Comparison of ENCODE assay signal across 28 mouse cellular contexts in genomic region chr4:138467451-138467850, GRCm38 (mm10). TPM values are rescaled to one million over a fixed set of nuclear protein-coding genes. Genes with fewer than 3 reads are reported as not detected.
DNase-seq lines count a peak whose midpoint lies in the region; ATAC-seq and TF ChIP-seq lines count a peak whose summit lies in the region.
"Had no signal": no experiment of that assay in that cellular context is flagged by ENCODE, and none has a peak within 500 bp of the region (broad histone marks: within the 10 kb centered on the region; RNA-seq: fewer than 3 reads in every experiment).

No protein-coding gene starts in this region.

- WGBS in lung, postnatal 0 days: 63% methylated on average over 5 of the region's 5 CpGs
- 87% methylated on average over 5 of the region's 5 CpGs for WGBS in limb, embryonic 10.5 days

- H3K4me1 ChIP-seq in lung, postnatal 0 days (ENCODE audit: insufficient read depth, low read depth, low read length): peaks cover 23% of the 10 kb centered on the region; the same call in 1 of the 2 replicates
- peaks cover 8% of the 10 kb centered on the region for H3K4me1 ChIP-seq in brown adipose tissue, adult 24 weeks (ENCODE audit: control insufficient read depth, insufficient read depth, insufficient read length, low read length)
- H3K4me1 ChIP-seq in limb, embryonic 10.5 days: peaks cover 48% of the 10 kb centered on the region

- no peak overlapping the region for H3K4me2 ChIP-seq in lung, postnatal 0 days (replicated peaks; ENCODE audit: low read depth, low read length)
- H3K4me2 ChIP-seq: embryonic facial prominence, embryonic 15.5 days; forebrain, embryonic 13.5 days; heart, embryonic 15.5 days; hindbrain, embryonic 12.5 days; midbrain, embryonic 12.5 days; neural tube, embryonic 15.5 days had no signal

- DNase-seq in kidney, postnatal 10 days: peak; percentile 52
- no peak for DNase-seq in kidney, adult 11 months
- peak; percentile 17 for DNase-seq in lung, postnatal 0 days (ENCODE audit: low spot score)
- DNase-seq in lung, postnatal 25 days (ENCODE audit: low spot score): no peak
- DNase-seq in Muller cell, postnatal 12 days (ENCODE audit: inconsistent ontology term): peak; percentile 67
- DNase-seq in limb, embryonic 10.5 days (ENCODE audit: low spot score): no peak
- DNase-seq in MN1 (ENCODE audit: low spot score): no peak
- DNase-seq: adrenal gland, adult 8-10 months; B cell, adult 2 months; cerebellum, adult 8-10 months; cerebellum, postnatal 25 days; heart, postnatal 36 days; kidney, adult 8-10 months; kidney, postnatal 4 days; liver; right cerebral cortex, postnatal 14 days; thymus, postnatal 14 days had no signal

- no peak overlapping the region for H3K4me3 ChIP-seq in lung, postnatal 0 days (ENCODE audit: low read depth, low read length)
- no peak overlapping the region for H3K4me3 ChIP-seq in brown adipose tissue, adult 24 weeks (ENCODE audit: insufficient read depth, low read depth, low read length)
- H3K4me3 ChIP-seq in limb, embryonic 10.5 days: no peak overlapping the region
- H3K4me3 ChIP-seq: embryonic facial prominence, embryonic 10.5 days; embryonic facial prominence, embryonic 15.5 days; forebrain, embryonic 13.5 days; heart, embryonic 10.5 days; heart, embryonic 15.5 days; hindbrain, embryonic 12.5 days; midbrain, embryonic 12.5 days; neural tube, embryonic 15.5 days had no signal

- no peaks in the 10 kb centered on the region for H3K36me3 ChIP-seq in lung, postnatal 0 days (ENCODE audit: insufficient read depth, low read length)
- H3K36me3 ChIP-seq in limb, embryonic 10.5 days: no peaks in the 10 kb centered on the region
- H3K36me3 ChIP-seq: embryonic facial prominence, embryonic 10.5 days; embryonic facial prominence, embryonic 15.5 days; heart, embryonic 10.5 days; heart, embryonic 15.5 days; hindbrain, embryonic 12.5 days; midbrain, embryonic 12.5 days; neural tube, embryonic 15.5 days had no signal

- no peak overlapping the region for H3K9ac ChIP-seq in lung, postnatal 0 days (replicated peaks; ENCODE audit: low read depth)
- H3K9ac ChIP-seq: embryonic facial prominence, embryonic 15.5 days; forebrain, embryonic 13.5 days; heart, embryonic 15.5 days; hindbrain, embryonic 12.5 days; liver, embryonic 14.5 days; midbrain, embryonic 12.5 days; neural tube, embryonic 15.5 days had no signal

- no peak overlapping the region for H3K27ac ChIP-seq in lung, postnatal 0 days (ENCODE audit: low read length)
- peak overlapping the region; percentile 72 for H3K27ac ChIP-seq in brown adipose tissue, adult 24 weeks (replicated peaks; ENCODE audit: low read depth, low read length)
- no peak overlapping the region for H3K27ac ChIP-seq in limb, embryonic 10.5 days
- H3K27ac ChIP-seq: embryonic facial prominence, embryonic 10.5 days; embryonic facial prominence, embryonic 15.5 days; forebrain, embryonic 13.5 days; heart, embryonic 10.5 days; heart, embryonic 15.5 days; hindbrain, embryonic 12.5 days; hindbrain, postnatal 0 days; liver, embryonic 14.5 days; midbrain, embryonic 12.5 days; neural tube, embryonic 15.5 days had no signal

- H3K27me3 ChIP-seq in lung, postnatal 0 days (replicated peaks; ENCODE audit: insufficient read depth, low read length): no peaks in the 10 kb centered on the region
- H3K27me3 ChIP-seq in limb, embryonic 10.5 days (ENCODE audit: low read depth, poor library complexity, severe bottlenecking): peaks cover 46% of the 10 kb centered on the region
- H3K27me3 ChIP-seq: neural tube, embryonic 15.5 days had no signal

- H3K9me3 ChIP-seq in lung, postnatal 0 days (ENCODE audit: low read length): no peaks in the 10 kb centered on the region
- H3K9me3 ChIP-seq in limb, embryonic 10.5 days (replicated peaks): no peaks in the 10 kb centered on the region
- H3K9me3 ChIP-seq: embryonic facial prominence, embryonic 10.5 days; embryonic facial prominence, embryonic 15.5 days; heart, embryonic 10.5 days; heart, embryonic 15.5 days; hindbrain, embryonic 12.5 days; midbrain, embryonic 12.5 days; neural tube, embryonic 15.5 days had no signal

- TF ChIP-seq EP300 in lung, postnatal 0 days (IDR thresholded peaks at IDR 0.05): no peak

- TF ChIP-seq CTCF in lung, postnatal 0 days (IDR thresholded peaks at IDR 0.05): no peak

- ATAC-seq in lung, postnatal 0 days: no peak
- ATAC-seq: forebrain, embryonic 13.5 days; hindbrain, postnatal 0 days had no signal

RNA-seq across cellular contexts. Expression of gene Camk2n1, which starts 13.3 kb away (rescaled TPM):
- 10.9 and 12.7 TPM in 2 replicates for polyA plus RNA-seq in lung, postnatal 0 days (2015; fragmentation: Nextera tagmentation; extraction: Ambion mirVana)
- 5.5 and 6.3 TPM in 2 replicates for polyA plus RNA-seq in brown adipose tissue, adult 24 weeks (2012; ENCODE audit: insufficient read depth, insufficient read length, missing spikeins)
- polyA plus RNA-seq in limb, embryonic 10.5 days (2016; fragmentation: Nextera tagmentation; extraction: Ambion mirVana): 0.55 and 0.60 TPM in 2 replicates

RNA-seq across cellular contexts. Expression of gene Mul1, which starts 33.0 kb away (rescaled TPM):
- 12.3 and 13.1 TPM in 2 replicates for polyA plus RNA-seq in lung, postnatal 0 days (2015; fragmentation: Nextera tagmentation; extraction: Ambion mirVana)
- polyA plus RNA-seq in brown adipose tissue, adult 24 weeks (2012; ENCODE audit: insufficient read depth, insufficient read length, missing spikeins): 29.9 and 31.2 TPM in 2 replicates
- 20.7 and 21.9 TPM in 2 replicates for polyA plus RNA-seq in limb, embryonic 10.5 days (2016; fragmentation: Nextera tagmentation; extraction: Ambion mirVana)

Comparison
In these comparisons a context has a peak if more than half of its experiments do, and no peak if none do; other contexts are left out.
1. DNase-seq: peak in kidney, postnatal 10 days (single experiment), lung, postnatal 0 days (single experiment) and Muller cell, postnatal 12 days (single experiment); none in kidney, adult 11 months (single experiment), lung, postnatal 25 days (single experiment), limb, embryonic 10.5 days (single experiment) and MN1 (single experiment).